Mouse (Mus musculus): ENCODE results near the gene Tradd. TPM values are rescaled to one million over a fixed set of nuclear protein-coding genes. Genes with fewer than 3 reads are reported as not detected.
A peak's percentile ranks its signal among the peaks of the same experiment; 100 is the strongest.

Tradd gene
- polyA plus RNA-seq, 1 experiment from 2014 or later = 14.3 TPM

GRCm38 (mm10) chr8:105306146-105306691 is 41.8 kb upstream of the Tradd start:
- no peaks in the 10 kb centered on the region for H3K9me3 ChIP-seq (replicated peaks; ENCODE audit: control insufficient read depth, low read length)
- 49% methylated on average over 5 of the region's 5 CpGs for WGBS (ENCODE audit: insufficient replicate concordance)
- peaks cover 26% of the 10 kb centered on the region for H3K4me1 ChIP-seq (ENCODE audit: control insufficient read depth, insufficient read depth, low read length)
- H3K4me3 ChIP-seq (ENCODE audit: low read depth, low read length) = peak overlapping the region; percentile 39
- ATAC-seq (replicated peaks; ENCODE audit: insufficient number of reproducible peaks, low FRiP score, low TSS enrichment) = 0 out of 2 replicates have a peak, but pooled peaks have one; percentile 0
- H3K27me3 ChIP-seq (ENCODE audit: control insufficient read depth, insufficient read depth, low read length) = no peaks in the 10 kb centered on the region
- H3K4me2 ChIP-seq = peak overlapping the region; percentile 87
- H3K27ac ChIP-seq (ENCODE audit: low read depth, low read length) = peak overlapping the region; percentile 64; the same call in 1 of the 2 replicates
- peak overlapping the region; percentile 67 for H3K9ac ChIP-seq (ENCODE audit: low read depth, low read length)
- peaks cover 18% of the 10 kb centered on the region for H3K36me3 ChIP-seq (ENCODE audit: control insufficient read depth, insufficient read depth, low read length)

GRCm38 (mm10) chr8:105305211-105306145 is 41.1 kb upstream of the Tradd start, which contains the start of gene Elmo3:
TSS of gene Elmo3 (plus strand) at chr8:105305601.
- H3K27me3 ChIP-seq (ENCODE audit: control insufficient read depth, insufficient read depth, low read length) = no peaks in the 10 kb centered on the region
- no peaks in the 10 kb centered on the region for H3K9me3 ChIP-seq (replicated peaks; ENCODE audit: control insufficient read depth, low read length)
- peak; percentile 56 for ATAC-seq (replicated peaks; ENCODE audit: insufficient number of reproducible peaks, low FRiP score, low TSS enrichment)
- H3K9ac ChIP-seq (ENCODE audit: low read depth, low read length) = peak within 1 kb of the TSS; percentile 67
- H3K36me3 ChIP-seq (ENCODE audit: control insufficient read depth, insufficient read depth, low read length) = peaks cover 26% of the 10 kb centered on the region
- peak within 1 kb of the TSS; percentile 64 for H3K27ac ChIP-seq (ENCODE audit: low read depth, low read length)
- H3K4me1 ChIP-seq (ENCODE audit: control insufficient read depth, insufficient read depth, low read length) = peaks cover 26% of the 10 kb centered on the region
- H3K4me2 ChIP-seq = peak within 1 kb of the TSS; percentile 87
- peak within 1 kb of the TSS; percentile 39 for H3K4me3 ChIP-seq (ENCODE audit: low read depth, low read length)
- 7% methylated on average over 30 of the region's 30 CpGs for WGBS (ENCODE audit: insufficient replicate concordance)

- Histone ChIP-seq H3K9ac (ENCODE audit: low read depth, low read length) (peak overlapping the region; percentile 28; the same call in 1 of the 2 replicates), H3K4me1 (ENCODE audit: control insufficient read depth, insufficient read depth, low read length) (peaks cover 26% of the 10 kb centered on the region), H3K4me3 (ENCODE audit: low read depth, low read length) (no peak overlapping the region; the same call in 1 of the 2 replicates), H3K9me3 (replicated peaks; ENCODE audit: control insufficient read depth, low read length) (no peaks in the 10 kb centered on the region), H3K4me2 (no peak overlapping the region), H3K27ac (ENCODE audit: low read depth, low read length) (peak overlapping the region; percentile 37; the same call in 1 of the 2 replicates), H3K36me3 (ENCODE audit: control insufficient read depth, insufficient read depth, low read length) (peaks cover 33% of the 10 kb centered on the region), H3K27me3 (ENCODE audit: control insufficient read depth, insufficient read depth, low read length) (no peaks in the 10 kb centered on the region)
- ATAC-seq (replicated peaks; ENCODE audit: insufficient number of reproducible peaks, low FRiP score, low TSS enrichment) = 0 out of 2 replicates have a peak, but pooled peaks have one; percentile 9
- 66% methylated on average over 9 of the region's 9 CpGs for WGBS (ENCODE audit: insufficient replicate concordance)
Measured at GRCm38 (mm10) chr8:105304325-105305210, 40.2 kb upstream of the Tradd start.

DNA sequence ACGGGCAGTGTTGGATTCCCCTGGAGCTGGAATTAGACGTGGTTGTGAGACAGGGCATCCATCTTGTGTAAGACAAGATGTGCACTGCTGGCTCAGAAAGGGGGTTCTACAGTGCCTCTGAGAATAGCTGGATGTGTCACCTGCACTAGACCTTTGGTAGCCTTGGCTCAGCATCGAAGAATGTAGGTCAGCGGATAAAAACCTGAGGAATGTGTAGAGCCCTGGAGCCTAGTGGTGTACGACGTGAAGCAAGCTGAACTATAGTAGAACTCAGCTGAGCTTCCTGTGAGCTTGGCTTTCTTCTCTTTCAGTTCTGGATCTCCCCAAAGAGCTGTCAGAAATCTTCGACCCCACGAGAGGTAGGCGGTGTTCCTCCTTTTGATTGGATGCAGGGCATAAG is 39.5 kb upstream of the Tradd start:
- no peak overlapping the region for H3K4me3 ChIP-seq (ENCODE audit: low read depth, low read length)
- 76% methylated on average over 9 of the region's 9 CpGs for WGBS (ENCODE audit: insufficient replicate concordance)
- no peak overlapping the region for H3K4me2 ChIP-seq
- no peaks in the 10 kb centered on the region for H3K9me3 ChIP-seq (replicated peaks; ENCODE audit: control insufficient read depth, low read length)
- H3K4me1 ChIP-seq (ENCODE audit: control insufficient read depth, insufficient read depth, low read length) = peaks cover 28% of the 10 kb centered on the region
- no peak for ATAC-seq (replicated peaks; ENCODE audit: insufficient number of reproducible peaks, low FRiP score, low TSS enrichment)
- H3K36me3 ChIP-seq (ENCODE audit: control insufficient read depth, insufficient read depth, low read length) = peaks cover 34% of the 10 kb centered on the region
- 0 out of 2 replicates have a peak overlapping the region, but pooled peaks have one; percentile 28 for H3K9ac ChIP-seq (ENCODE audit: low read depth, low read length)
- peak overlapping the region; percentile 37; the same call in 1 of the 2 replicates for H3K27ac ChIP-seq (ENCODE audit: low read depth, low read length)
- H3K27me3 ChIP-seq (ENCODE audit: control insufficient read depth, insufficient read depth, low read length) = no peaks in the 10 kb centered on the region

DNA sequence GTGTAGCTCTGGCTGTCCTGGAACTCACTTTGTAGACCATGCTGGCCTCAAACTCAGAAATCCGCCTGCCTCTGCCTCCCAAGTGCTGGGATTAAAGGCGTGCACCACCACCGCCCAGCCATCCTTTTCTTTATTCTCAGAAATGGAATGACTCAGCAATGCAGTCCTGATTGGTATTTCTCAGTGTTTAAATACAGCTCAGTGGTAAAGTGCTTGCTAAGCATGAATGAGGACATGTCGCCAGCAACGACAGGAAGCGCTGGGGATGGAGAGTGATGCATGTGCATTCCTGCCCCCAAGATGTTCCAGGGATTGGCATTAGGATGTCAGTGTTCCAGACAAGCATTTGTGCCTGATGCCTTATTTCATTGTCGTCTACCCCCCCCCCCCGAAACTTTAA is 39.0 kb upstream of the Tradd start:
- H3K4me2 ChIP-seq = no peak overlapping the region
- ATAC-seq (replicated peaks; ENCODE audit: insufficient number of reproducible peaks, low FRiP score, low TSS enrichment) = no peak
- peaks cover 38% of the 10 kb centered on the region for H3K36me3 ChIP-seq (ENCODE audit: control insufficient read depth, insufficient read depth, low read length)
- no peaks in the 10 kb centered on the region for H3K27me3 ChIP-seq (ENCODE audit: control insufficient read depth, insufficient read depth, low read length)
- no peak overlapping the region for H3K4me3 ChIP-seq (ENCODE audit: low read depth, low read length)
- no peak overlapping the region for H3K27ac ChIP-seq (ENCODE audit: low read depth, low read length)
- peaks cover 33% of the 10 kb centered on the region for H3K4me1 ChIP-seq (ENCODE audit: control insufficient read depth, insufficient read depth, low read length)
- 83% methylated on average over 8 of the region's 8 CpGs for WGBS (ENCODE audit: insufficient replicate concordance)
- no peaks in the 10 kb centered on the region for H3K9me3 ChIP-seq (replicated peaks; ENCODE audit: control insufficient read depth, low read length)
- no peak overlapping the region for H3K9ac ChIP-seq (ENCODE audit: low read depth, low read length)

- Histone ChIP-seq H3K36me3 (ENCODE audit: control insufficient read depth, insufficient read depth, low read length) (peaks cover 36% of the 10 kb centered on the region), H3K9me3 (replicated peaks; ENCODE audit: control insufficient read depth, low read length) (no peaks in the 10 kb centered on the region), H3K27me3 (ENCODE audit: control insufficient read depth, insufficient read depth, low read length) (no peaks in the 10 kb centered on the region), H3K4me1 (ENCODE audit: control insufficient read depth, insufficient read depth, low read length) (peaks cover 26% of the 10 kb centered on the region), H3K9ac (ENCODE audit: low read depth, low read length) (no peak overlapping the region), H3K27ac (ENCODE audit: low read depth, low read length) (peak overlapping the region; percentile 35; the same call in 1 of the 2 replicates), H3K4me3 (ENCODE audit: low read depth, low read length) (peak overlapping the region; percentile 8; the same call in 1 of the 2 replicates), H3K4me2 (peak overlapping the region; percentile 83)
- 86% methylated on average over 8 of the region's 8 CpGs for WGBS (ENCODE audit: insufficient replicate concordance)
- peak; percentile 55; the same call in 1 of the 2 replicates for ATAC-seq (replicated peaks; ENCODE audit: insufficient number of reproducible peaks, low FRiP score, low TSS enrichment)
Measured at GRCm38 (mm10) chr8:105299962-105300361, 35.6 kb upstream of the Tradd start.

DNA sequence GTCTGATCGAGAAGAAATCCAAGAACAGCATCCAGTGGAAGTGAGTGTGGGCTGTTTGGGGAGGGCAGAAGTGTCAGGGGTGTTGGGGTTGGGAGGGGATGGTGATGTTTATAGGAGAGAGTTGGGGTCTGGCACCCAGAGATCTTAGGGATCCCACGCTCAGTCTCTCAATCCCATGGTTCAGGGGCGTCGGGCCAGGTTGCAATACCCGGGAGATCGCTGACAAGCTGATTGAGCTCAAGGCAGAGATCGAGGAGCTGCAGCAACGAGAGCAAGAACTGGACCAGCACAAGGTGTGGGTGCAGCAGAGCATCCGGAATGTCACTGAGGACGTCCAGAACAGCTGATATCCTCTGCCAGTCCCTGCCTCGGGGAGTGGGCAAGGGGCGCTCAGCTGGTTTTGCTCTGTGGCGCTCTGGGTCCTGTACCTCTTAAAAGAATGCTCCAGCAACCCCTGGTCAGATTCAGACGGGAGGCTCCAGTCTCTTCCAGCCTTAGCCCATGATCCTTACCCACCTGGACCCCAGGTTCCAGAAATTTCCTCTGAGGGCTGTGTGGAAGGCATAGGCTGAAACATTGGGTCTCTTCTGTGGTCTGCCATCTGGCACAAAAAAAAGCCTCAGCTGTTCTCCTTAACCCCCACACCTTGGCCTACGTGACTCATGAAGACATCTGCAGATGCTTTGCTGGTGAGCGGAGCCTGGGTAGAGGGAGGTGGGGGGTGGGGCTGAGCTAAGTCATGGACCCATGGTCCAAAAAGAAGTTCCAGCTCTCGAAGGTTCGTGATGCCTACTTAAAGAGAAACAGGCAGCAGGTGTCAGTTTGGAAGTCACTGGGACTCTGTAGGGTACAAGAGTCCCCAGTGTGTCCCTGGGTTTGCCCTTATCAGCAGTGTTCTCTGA is 34.2 kb upstream of the Tradd start:
- Histone ChIP-seq H3K27ac (ENCODE audit: low read depth, low read length) (peak overlapping the region; percentile 70; the same call in 1 of the 2 replicates), H3K4me3 (ENCODE audit: low read depth, low read length) (peak overlapping the region; percentile 96), H3K36me3 (ENCODE audit: control insufficient read depth, insufficient read depth, low read length) (peaks cover 36% of the 10 kb centered on the region), H3K27me3 (ENCODE audit: control insufficient read depth, insufficient read depth, low read length) (peaks cover 4% of the 10 kb centered on the region; the same call in 1 of the 2 replicates), H3K4me2 (peak overlapping the region; percentile 83), H3K9ac (ENCODE audit: low read depth, low read length) (peak overlapping the region; percentile 96), H3K4me1 (ENCODE audit: control insufficient read depth, insufficient read depth, low read length) (peaks cover 13% of the 10 kb centered on the region), H3K9me3 (replicated peaks; ENCODE audit: control insufficient read depth, low read length) (no peaks in the 10 kb centered on the region)
- 46% methylated on average over 18 of the region's 18 CpGs for WGBS (ENCODE audit: insufficient replicate concordance)
- ATAC-seq (replicated peaks; ENCODE audit: insufficient number of reproducible peaks, low FRiP score, low TSS enrichment) = no peak

Measured in heart, embryonic 11.5 days (tissue).